Mouse (Mus musculus) mesoderm, embryonic 11.5 days (tissue): Measurements from ENCODE around the gene Amotl1.

Source experiments
- DNase-seq: peaks from one replicate; pipeline ENCODE4 v3.0.0-alpha.2; 2012; ENCODE audit warnings: low read depth, low spot score

Amotl1 gene

DNA sequence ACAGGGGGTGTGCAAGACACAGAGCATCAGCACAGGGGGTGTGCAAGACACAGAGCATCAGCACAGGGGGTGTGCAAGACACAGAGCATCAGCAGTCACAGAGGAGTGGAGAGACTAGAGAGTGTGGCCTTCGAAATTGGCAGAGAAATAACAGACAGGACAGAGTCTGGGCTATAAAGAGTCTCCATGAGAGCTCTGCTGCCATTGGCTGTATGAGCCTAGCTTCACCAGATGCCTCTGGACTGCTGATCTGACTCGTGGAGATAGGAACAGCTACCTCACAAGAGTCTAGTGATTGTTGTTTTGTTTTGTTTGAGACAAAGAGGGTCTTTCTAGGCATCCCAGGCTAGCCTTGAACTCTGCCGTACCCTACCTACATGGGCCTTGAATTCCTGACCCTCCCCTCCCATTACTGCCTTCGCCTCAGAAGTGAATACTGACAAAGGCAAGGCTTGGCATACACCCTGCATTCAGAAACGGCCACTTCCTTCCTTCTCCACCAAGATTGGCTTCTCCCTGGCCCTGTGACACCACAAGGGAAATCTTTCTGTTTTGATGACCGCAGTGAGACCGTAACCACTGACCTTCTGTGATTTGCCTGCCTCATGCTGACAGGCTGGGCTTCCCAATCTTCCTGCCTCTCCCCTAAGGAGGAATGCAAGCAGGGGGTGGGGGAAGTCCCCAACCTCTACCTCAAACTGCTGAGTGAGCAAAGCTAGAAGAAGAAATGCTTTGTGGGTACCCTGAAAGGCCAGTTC, 3.4 kb downstream of the Amotl1 start:
- peak; percentile 43 for DNase-seq

DNA sequence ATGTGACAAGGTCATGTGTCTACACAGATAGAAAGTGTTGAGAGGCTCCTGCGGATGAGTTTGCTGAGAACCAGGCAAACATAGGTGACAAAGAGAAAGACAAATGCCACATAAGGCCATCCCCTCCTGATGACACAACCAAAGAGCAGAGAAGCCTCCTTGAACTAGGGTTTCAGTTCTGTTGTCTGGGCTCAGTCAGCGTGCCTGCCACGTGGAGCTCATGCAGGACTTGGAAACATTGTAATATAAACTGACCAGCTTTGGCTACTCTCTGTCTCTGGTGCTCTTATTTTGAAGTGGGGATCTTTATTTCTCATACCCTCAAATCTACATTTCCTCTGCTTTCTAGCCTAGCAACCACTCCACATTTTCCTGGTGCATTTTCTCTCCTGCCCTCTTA, 8.6 kb downstream of the Amotl1 start:
- DNase-seq = no peak

GRCm38 (mm10) chr9:14635551-14635950, 9.3 kb downstream of the Amotl1 start:
- no peak for DNase-seq

DNA sequence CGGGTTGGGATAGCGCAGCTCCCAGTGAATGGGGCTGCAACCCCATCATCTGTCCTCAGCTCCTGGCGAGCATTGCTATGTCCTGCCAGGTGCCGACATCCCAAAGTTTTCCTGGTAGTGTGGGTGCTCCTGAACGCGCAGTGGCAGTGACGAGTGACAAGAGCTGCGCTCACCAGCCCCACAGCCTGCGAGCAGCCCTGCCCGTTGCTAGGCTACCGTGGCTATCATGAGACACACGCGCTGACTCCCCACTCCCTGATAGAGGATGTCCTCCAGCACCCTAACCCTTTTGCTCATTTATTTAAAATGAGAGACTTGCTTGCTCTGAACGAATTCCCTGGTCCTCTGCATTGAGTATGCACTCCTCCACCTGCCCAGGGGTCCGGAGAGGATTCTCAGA, 10.7 kb downstream of the Amotl1 start:
- DNase-seq = no peak

GRCm38 (mm10) chr9:14632365-14633163, 12.3 kb downstream of the Amotl1 start:
- no peak for DNase-seq

GRCm38 (mm10) chr9:14631729-14632128, 13.1 kb downstream of the Amotl1 start:
- peak; percentile 11 for DNase-seq

DNA sequence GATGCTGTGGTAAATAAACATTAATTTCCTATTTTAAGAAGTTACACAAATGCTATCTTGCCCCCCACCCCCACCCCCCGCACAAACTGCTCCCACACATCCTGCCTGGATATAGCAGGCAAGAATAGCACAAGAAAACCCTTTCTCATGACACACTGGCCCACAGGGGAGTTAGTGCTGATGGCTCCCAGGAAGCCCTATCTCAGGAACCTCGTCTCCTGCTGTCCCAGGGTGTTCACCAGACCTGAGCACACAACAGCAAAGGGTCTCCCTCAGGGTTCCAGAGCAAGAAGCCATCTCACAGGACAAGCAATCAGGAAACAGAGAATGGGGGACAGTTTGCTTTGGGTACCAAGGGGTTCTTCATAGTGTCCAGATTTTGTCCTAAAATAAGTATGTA, 17.3 kb downstream of the Amotl1 start:
- no peak for DNase-seq

DNA sequence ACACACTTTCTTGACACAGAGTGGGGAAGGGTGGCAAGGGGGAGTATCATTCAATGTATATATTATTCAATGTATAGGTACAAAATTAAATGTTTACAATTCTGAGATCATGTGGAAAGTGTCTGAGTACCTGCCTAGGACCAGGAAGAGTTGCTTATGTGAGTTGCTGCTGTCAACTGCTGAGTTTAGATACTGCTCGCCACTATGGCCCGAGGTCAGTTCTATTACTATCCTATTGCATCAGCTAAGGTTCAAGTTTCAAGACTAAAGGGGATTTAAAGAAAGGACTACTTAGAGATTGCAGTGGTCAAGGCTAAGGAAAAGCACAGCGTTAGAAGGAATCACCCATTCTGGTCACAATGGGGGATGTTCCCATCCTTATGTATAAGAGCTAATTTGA, 18.9 kb downstream of the Amotl1 start:
- DNase-seq = no peak

DNA sequence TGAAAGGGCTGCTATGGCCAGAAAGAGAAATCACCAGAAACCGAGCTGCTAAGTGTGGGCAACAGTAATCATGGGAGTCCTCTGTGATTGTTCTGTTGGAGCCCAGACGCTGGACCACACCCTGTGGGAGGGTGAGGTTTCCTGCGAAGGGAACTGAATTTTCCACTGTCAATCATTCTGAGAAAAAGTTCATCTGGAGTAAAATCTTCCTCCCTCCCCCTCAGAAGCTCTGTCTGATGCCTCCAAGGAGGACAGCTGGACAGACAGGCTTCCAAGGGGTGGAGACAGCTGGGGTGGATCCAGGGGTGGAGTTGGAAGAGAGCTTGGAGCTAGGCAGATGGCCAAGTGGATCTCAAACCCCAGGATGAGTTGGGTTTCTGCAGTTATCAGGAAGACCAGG, 19.8 kb downstream of the Amotl1 start:
- no peak for DNase-seq

GRCm38 (mm10) chr9:14623928-14624327, 20.9 kb downstream of the Amotl1 start:
- DNase-seq = no peak

DNA sequence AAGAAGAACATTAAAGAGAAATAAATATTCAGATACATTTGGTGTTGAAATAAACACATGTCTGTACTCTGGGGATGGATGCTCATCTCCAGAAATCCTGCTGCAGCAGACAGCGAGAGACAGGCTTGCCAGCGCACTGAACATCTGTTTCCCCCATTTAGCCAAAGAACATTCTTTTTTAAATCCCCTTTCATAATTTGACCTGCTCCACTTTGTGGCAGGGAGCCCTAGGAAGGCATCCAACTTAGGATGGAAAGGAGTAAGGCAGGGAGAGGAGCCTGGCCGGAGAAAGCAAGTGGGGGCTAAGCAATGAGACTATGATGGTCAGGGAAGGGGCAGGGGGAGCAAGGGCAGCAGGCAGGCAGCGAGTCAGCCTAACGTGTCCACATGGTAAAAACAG, 21.6 kb downstream of the Amotl1 start:
- no peak for DNase-seq

GRCm38 (mm10) chr9:14622848-14623247, 22.0 kb downstream of the Amotl1 start:
- no peak for DNase-seq

DNA sequence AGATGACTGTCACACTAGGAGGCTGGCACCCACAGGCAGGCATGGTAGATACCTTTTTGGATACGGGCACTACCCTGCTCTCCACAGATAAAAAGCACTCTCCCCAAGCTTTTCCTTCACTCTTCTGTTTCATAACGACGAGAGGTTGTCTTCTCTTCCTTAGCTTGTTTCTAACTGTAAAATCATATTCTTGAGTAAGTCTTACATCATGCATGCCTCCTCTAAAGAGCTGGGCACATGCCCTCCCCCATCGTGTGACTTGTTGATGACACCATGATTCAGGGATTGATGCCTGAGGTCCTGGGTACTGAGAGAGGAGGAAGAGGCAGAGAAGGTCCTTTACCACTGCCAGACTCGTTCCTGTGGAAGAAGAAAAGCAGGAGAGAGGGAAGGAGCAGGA, 24.7 kb downstream of the Amotl1 start:
- DNase-seq = no peak

DNA sequence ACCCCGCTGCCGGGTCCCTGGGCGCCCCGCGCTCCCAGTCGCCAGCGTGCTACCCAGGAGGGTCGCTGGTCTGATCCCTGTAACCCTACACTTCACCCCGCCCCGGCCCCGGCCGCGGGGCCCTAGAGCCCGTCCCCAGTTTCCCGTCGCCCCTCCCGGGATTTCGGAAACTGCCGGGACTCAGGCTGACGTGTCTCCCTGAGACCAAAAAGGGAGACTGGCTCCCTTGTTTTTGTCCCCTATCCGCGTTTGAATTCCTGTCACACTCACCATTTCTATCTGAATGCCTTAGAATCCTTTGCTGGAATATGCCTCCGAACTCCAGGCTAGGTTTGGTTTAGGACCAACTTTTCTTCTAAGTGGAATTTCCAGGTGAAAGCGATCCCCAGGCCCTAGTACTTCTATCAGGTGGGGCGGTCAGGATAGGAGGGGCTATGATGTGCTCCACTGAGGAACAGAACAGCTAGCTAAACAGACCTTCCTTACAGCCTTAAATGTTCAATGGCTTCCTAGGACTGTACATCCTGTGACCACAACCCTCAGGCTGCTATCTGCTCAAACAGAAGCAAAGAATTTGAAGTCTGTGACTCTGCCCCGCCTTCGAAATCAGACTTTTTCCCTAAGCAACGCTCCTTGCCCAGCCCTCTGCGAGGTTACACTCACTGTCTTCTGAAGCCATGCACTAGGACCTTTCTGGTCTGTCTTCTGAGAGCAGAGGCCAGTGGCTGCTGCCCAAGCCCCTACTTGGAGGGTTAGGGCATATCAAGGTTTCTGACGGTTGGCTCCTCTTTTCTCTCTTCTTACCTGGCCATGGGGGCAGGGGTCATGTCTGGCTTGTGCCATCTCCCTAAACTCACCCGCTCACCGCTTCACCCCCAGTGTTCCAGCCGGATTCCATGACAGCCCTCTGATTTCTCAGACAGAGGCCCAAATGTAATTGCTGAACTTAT, 29.6 kb downstream of the Amotl1 start:
- DNase-seq = peak; percentile 76

GRCm38 (mm10) chr9:14614205-14614930, 30.5 kb downstream of the Amotl1 start:
- peak; percentile 55 for DNase-seq

- peak; percentile 14 for DNase-seq
Observed at GRCm38 (mm10) chr9:14613308-14614204, 31.3 kb downstream of the Amotl1 start.

DNA sequence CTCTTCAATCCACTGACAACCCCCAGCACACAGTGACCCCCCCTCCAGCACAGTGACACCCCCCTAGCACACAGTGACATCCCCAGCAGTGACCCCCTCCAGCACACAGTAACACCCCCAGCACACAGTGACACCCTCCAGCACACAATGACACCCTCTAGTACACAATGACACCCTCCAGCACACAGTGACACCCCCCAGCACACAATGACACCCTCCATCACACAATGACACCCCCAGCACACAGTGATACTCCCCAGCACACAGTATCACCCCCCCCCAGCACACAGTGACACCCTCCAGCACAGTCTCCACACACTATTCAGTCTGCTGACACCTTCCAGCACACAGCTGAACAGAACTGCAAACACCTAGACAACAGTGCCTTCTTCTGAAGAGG, 32.3 kb downstream of the Amotl1 start:
- no peak for DNase-seq

DNA sequence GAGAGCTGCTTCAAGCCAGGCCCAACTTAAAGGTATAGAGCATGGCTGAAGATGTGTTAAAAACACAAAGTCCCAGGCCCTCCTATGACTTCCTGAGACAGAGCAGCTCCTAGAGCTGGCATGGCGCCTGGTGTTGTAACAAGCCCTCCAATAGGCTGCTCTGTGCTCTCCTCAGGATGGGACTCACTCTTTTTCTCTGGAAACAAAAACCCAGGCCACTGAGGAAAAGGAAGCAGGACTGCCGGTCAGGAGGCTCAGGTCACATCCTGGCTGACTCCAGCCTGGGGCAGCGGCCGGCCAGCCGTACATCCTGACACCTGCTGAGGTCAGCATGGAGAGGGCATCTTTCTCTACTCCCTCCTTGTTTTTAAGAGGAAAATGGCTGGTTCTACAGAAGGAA, 36.3 kb downstream of the Amotl1 start:
- DNase-seq = peak; percentile 19

DNA sequence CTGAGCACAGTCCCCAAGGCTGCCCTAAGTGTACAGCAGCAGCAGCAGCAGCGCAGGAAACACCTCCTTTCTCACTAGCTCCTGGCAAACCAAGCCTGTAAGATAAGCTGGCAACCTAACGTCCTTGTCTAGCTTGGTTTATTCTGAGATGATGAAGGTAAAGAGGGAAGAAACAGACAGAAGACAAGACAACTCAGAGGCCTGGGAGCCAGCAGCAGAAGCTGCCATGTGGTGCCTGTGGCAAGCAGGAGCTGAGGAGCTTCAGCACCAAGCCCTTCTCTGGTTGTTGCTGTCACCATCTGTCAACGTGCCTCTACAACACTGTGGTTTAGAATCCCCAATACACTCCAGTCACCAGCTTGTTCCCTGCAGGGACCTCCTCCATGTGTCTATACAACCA, 37.4 kb downstream of the Amotl1 start:
- no peak for DNase-seq

GRCm38 (mm10) chr9:14605992-14606391, 38.9 kb downstream of the Amotl1 start:
- DNase-seq = no peak
